Mouse (Mus musculus) G1E (cell line): Measurements from ENCODE around the gene Ell.
A peak's percentile ranks its signal among the peaks of the same experiment; 100 is the strongest.

ENCODE experiments used
- CTCF ChIP-seq: IDR thresholded peaks from 2 replicates; pipeline ENCODE4 v1.5.1; 2012; ENCODE audit warnings: low read depth, low read length, inconsistent platforms, mixed read lengths
- GATA1 ChIP-seq: IDR thresholded peaks from 2 replicates; pipeline ENCODE4 v1.6.1; 2012; ENCODE audit warnings: borderline replicate concordance, low read length, inconsistent platforms, mixed read lengths

DNA sequence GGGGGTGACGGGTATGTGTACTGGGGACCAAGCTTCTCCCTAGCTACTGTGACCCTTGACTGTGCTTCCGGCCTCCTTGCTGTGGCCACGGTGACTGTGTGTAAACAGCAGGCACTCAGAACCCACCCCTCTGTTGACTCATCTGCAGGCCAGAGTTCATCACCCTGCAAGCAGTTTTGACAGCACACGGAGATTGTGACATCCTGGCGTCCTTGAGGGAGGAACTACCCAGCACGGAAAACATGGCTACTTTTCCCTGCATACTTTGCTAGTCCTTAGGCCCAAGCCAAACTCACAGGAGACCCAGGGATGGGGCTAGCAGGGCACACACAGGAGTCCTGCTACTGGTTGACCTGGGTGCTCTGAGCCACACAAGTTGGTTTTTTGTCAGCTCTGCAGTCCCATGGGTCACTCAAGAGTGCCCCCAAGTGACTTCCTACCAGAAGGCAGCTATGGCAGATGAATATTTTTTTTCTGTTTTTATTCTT lies 5.0 kb downstream of the Ell start:
- TF ChIP-seq CTCF (0 out of 2 replicates have a peak, but pooled peaks have one; percentile 23), GATA1 (no peak)
